Mouse (Mus musculus) embryonic fibroblast, embryonic 13.5 days (primary cell): ENCODE data around the gene Hnf1a.

Source experiments
- CTCF ChIP-seq: IDR thresholded peaks from 2 replicates; pipeline ENCODE4 v1.5.1; 2011; ENCODE audit warnings: mild to moderate bottlenecking, control low read depth, low read length, moderate library complexity, borderline replicate concordance; ENCODE audit not compliant: insufficient read depth
- POLR2A ChIP-seq: IDR thresholded peaks from 2 replicates; pipeline ENCODE4 v1.6.1; 2011; ENCODE audit warnings: low read depth, mild to moderate bottlenecking, control low read depth, low read length, moderate library complexity

DNA sequence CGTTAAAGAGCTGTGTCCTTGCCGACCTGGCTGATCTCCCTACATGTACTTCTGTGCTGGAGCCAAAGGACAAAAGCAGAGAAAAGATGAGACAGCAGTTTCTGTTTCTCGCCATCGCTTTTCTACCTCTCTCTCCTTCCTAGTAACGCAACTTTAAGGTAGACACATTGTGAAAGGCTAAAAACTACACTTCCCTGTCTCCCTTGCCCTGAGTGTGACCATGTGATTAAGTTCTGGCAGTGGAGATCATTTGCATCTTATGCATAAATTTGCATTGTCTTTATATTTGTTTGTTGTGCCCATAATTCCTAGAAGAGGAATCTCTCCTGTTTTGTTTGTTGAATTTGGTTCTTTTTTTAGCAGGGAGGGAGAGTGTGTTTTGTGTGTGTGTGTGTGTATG, 55.0 kb downstream of the Hnf1a start:
- TF ChIP-seq POLR2A (no peak), CTCF (no peak)
